Comparison of ENCODE assay signal across 18 mouse cellular contexts in the genomic region with DNA sequence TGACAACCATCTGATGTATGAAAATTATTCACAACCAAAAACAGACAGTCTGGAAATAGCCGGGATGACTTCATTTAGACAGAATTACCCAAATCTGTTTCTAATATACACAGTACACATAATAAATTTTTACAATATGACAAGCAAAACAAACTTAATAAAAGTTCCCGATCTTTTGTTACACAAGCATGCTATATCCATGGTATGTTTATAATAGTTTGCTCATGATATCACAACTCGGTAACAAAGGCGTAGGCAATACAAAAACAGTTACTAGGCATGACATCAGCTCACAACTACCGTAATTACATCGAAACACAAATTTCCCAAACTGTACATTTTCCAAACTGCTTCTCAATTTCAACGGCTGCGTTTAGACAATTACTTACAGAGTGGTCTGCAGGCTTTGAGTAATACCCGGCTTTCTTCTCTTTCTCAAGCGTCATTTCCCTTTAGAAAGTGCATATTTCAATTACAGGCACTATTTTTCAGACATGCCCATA.
A peak's percentile ranks its signal among the peaks of the same experiment; 100 is the strongest.
DNase-seq lines count a peak whose midpoint lies in the region; ATAC-seq and TF ChIP-seq lines count a peak whose summit lies in the region.
"Had no signal": no experiment of that assay in that cellular context is flagged by ENCODE, and none has a peak within 500 bp of the region (broad histone marks: within the 10 kb centered on the region; RNA-seq: fewer than 3 reads in every experiment).

No protein-coding gene starts in this region.

- peak; percentile 55 for ATAC-seq in lung, embryonic 14.5 days (ENCODE audit: insufficient read depth)
- ATAC-seq in embryonic facial prominence, embryonic 14.5 days (ENCODE audit: low read depth), result peak; percentile 57; the same call in 1 of the 2 replicates
- peak; percentile 60; the same call in 1 of the 2 replicates for ATAC-seq in stomach, embryonic 16.5 days (ENCODE audit: insufficient read depth, low FRiP score)
- ATAC-seq in intestine, embryonic 15.5 days, result no peak
- ATAC-seq: inflammation-experienced regulatory T-cells, adult 6 months; liver, embryonic 12.5 days had no signal

- peak overlapping the region; percentile 21; the same call in 1 of the 2 replicates for H3K4me2 ChIP-seq in lung, embryonic 14.5 days
- no peak overlapping the region; the same call in 1 of the 2 replicates for H3K4me2 ChIP-seq in embryonic facial prominence, embryonic 14.5 days (ENCODE audit: low read depth, low read length)
- H3K4me2 ChIP-seq in stomach, embryonic 16.5 days (ENCODE audit: low read depth, low read length), result peak overlapping the region; percentile 6; the same call in 1 of the 2 replicates
- no peak overlapping the region for H3K4me2 ChIP-seq in intestine, embryonic 15.5 days (replicated peaks)
- H3K4me2 ChIP-seq: forebrain, embryonic 12.5 days; liver, embryonic 12.5 days; midbrain, embryonic 12.5 days; neural tube, embryonic 15.5 days had no signal

- H3K9me3 ChIP-seq in lung, embryonic 14.5 days (ENCODE audit: low read depth, low read length), result no peaks in the 10 kb centered on the region
- H3K9me3 ChIP-seq in embryonic facial prominence, embryonic 14.5 days (ENCODE audit: control insufficient read depth, low read length), result no peaks in the 10 kb centered on the region
- H3K9me3 ChIP-seq in stomach, embryonic 16.5 days (replicated peaks; ENCODE audit: control insufficient read depth, low read length), result no peaks in the 10 kb centered on the region
- no peaks in the 10 kb centered on the region for H3K9me3 ChIP-seq in intestine, embryonic 15.5 days
- H3K9me3 ChIP-seq: forebrain, embryonic 12.5 days; G1E; liver, embryonic 12.5 days; midbrain, embryonic 12.5 days; neural tube, embryonic 15.5 days had no signal

- DNase-seq in lung, embryonic 14.5 days, result peak; percentile 71
- no peak for DNase-seq in lung, postnatal 25 days (ENCODE audit: low spot score)
- DNase-seq in adipocyte (ENCODE audit: low spot score), result peak; percentile 20
- peak; percentile 78 for DNase-seq in embryonic facial prominence, embryonic 14.5 days (ENCODE audit: low spot score)
- DNase-seq in ovary, postnatal 36 days (ENCODE audit: low spot score), result no peak
- DNase-seq: adrenal gland, adult 2 months; cerebellum, postnatal 25 days; kidney, adult 9 months; lung, postnatal 4 days; thymus, adult 18-20 months had no signal

- peaks cover 25% of the 10 kb centered on the region for H3K4me1 ChIP-seq in lung, embryonic 14.5 days (ENCODE audit: insufficient read depth)
- H3K4me1 ChIP-seq in embryonic facial prominence, embryonic 14.5 days (ENCODE audit: control insufficient read depth, insufficient read depth, low read length), result peaks cover 36% of the 10 kb centered on the region
- peaks cover 12% of the 10 kb centered on the region for H3K4me1 ChIP-seq in stomach, embryonic 16.5 days (ENCODE audit: control insufficient read depth, insufficient read depth, low read length)
- 0 out of 2 replicates have a peak, but pooled peaks cover 2% of the 10 kb centered on the region for H3K4me1 ChIP-seq in intestine, embryonic 15.5 days (replicated peaks)

- H3K36me3 ChIP-seq in lung, embryonic 14.5 days (ENCODE audit: insufficient read depth), result no peaks in the 10 kb centered on the region
- no peaks in the 10 kb centered on the region for H3K36me3 ChIP-seq in embryonic facial prominence, embryonic 14.5 days (ENCODE audit: control insufficient read depth, insufficient read depth, low read length)
- no peaks in the 10 kb centered on the region for H3K36me3 ChIP-seq in stomach, embryonic 16.5 days (ENCODE audit: control insufficient read depth, insufficient read depth, low read length)
- no peaks in the 10 kb centered on the region for H3K36me3 ChIP-seq in intestine, embryonic 15.5 days
- H3K36me3 ChIP-seq: forebrain, embryonic 12.5 days; liver, embryonic 12.5 days; midbrain, embryonic 12.5 days; neural tube, embryonic 15.5 days had no signal

- H3K9ac ChIP-seq in lung, embryonic 14.5 days, result no peak overlapping the region
- no peak overlapping the region for H3K9ac ChIP-seq in embryonic facial prominence, embryonic 14.5 days (ENCODE audit: low read depth, low read length)
- no peak overlapping the region for H3K9ac ChIP-seq in stomach, embryonic 16.5 days (ENCODE audit: low read length)
- no peak overlapping the region for H3K9ac ChIP-seq in intestine, embryonic 15.5 days
- H3K9ac ChIP-seq: forebrain, embryonic 12.5 days; liver, embryonic 12.5 days; midbrain, embryonic 12.5 days; neural tube, embryonic 15.5 days had no signal

- no peaks in the 10 kb centered on the region for H3K27me3 ChIP-seq in lung, embryonic 14.5 days (ENCODE audit: insufficient read depth, low read length)
- no peaks in the 10 kb centered on the region for H3K27me3 ChIP-seq in embryonic facial prominence, embryonic 14.5 days (replicated peaks; ENCODE audit: control insufficient read depth, insufficient read depth, low read length)
- no peaks in the 10 kb centered on the region for H3K27me3 ChIP-seq in stomach, embryonic 16.5 days (ENCODE audit: control insufficient read depth, insufficient read depth, low read length)
- no peaks in the 10 kb centered on the region for H3K27me3 ChIP-seq in intestine, embryonic 15.5 days (replicated peaks)
- H3K27me3 ChIP-seq: liver, embryonic 12.5 days; midbrain, embryonic 12.5 days had no signal

- no peak for TF ChIP-seq CTCF in lung, embryonic 14.5 days (IDR thresholded peaks at IDR 0.05; ENCODE audit: low read depth)

- H3K27ac ChIP-seq in lung, embryonic 14.5 days (ENCODE audit: low read depth), result peak overlapping the region; percentile 61; the same call in 1 of the 2 replicates
- H3K27ac ChIP-seq in embryonic facial prominence, embryonic 14.5 days (replicated peaks; ENCODE audit: low read depth, low read length), result 0 out of 2 replicates have a peak overlapping the region, but pooled peaks have one; percentile 48
- peak overlapping the region; percentile 63 for H3K27ac ChIP-seq in stomach, embryonic 16.5 days (ENCODE audit: low read length)
- no peak overlapping the region for H3K27ac ChIP-seq in intestine, embryonic 15.5 days
- H3K27ac ChIP-seq: forebrain, embryonic 12.5 days; liver, embryonic 12.5 days; midbrain, embryonic 12.5 days; neural tube, embryonic 15.5 days had no signal

- WGBS in lung, embryonic 14.5 days, result 41% methylated on average over 10 of the region's 10 CpGs
- WGBS in embryonic facial prominence, embryonic 14.5 days, result 46% methylated on average over 10 of the region's 10 CpGs
- 55% methylated on average over 10 of the region's 10 CpGs for WGBS in stomach, embryonic 16.5 days
- 63% methylated on average over 10 of the region's 10 CpGs for WGBS in intestine, embryonic 15.5 days

- no peak overlapping the region for H3K4me3 ChIP-seq in lung, embryonic 14.5 days (ENCODE audit: low read depth, low read length)
- H3K4me3 ChIP-seq in embryonic facial prominence, embryonic 14.5 days (ENCODE audit: low read depth, low read length), result no peak overlapping the region
- H3K4me3 ChIP-seq in stomach, embryonic 16.5 days (replicated peaks; ENCODE audit: low read length), result no peak overlapping the region
- no peak overlapping the region for H3K4me3 ChIP-seq in intestine, embryonic 15.5 days (replicated peaks)
- H3K4me3 ChIP-seq: forebrain, embryonic 12.5 days; liver, embryonic 12.5 days; midbrain, embryonic 12.5 days; neural tube, embryonic 15.5 days had no signal

Comparison
In these comparisons a context has a peak if more than half of its experiments do, and no peak if none do; other contexts are left out.
1. DNase-seq: peak in lung, embryonic 14.5 days (single experiment), adipocyte (single experiment) and embryonic facial prominence, embryonic 14.5 days (single experiment); none in lung, postnatal 25 days (single experiment) and ovary, postnatal 36 days (single experiment).
2. H3K4me2 ChIP-seq: peak in lung, embryonic 14.5 days (single experiment) and stomach, embryonic 16.5 days (single experiment); none in embryonic facial prominence, embryonic 14.5 days (single experiment) and intestine, embryonic 15.5 days (single experiment).